Mouse (Mus musculus): ENCODE measurements around the gene Nxph3. TPM values are rescaled to one million over a fixed set of nuclear protein-coding genes. Genes with fewer than 3 reads are reported as not detected.
A peak's percentile ranks its signal among the peaks of the same experiment; 100 is the strongest.
"Not testable (repeated sequence)": the region's sequence is repeated elsewhere in the genome, so short reads cannot be mapped to it uniquely, and the experiment has no call there.

Gene Nxph3
- polyA plus RNA-seq, 1 experiment from 2014 or later, result 0.69 TPM

GRCm38 (mm10) chr11:95504271-95504731, 10.1 kb downstream of the Nxph3 start:
- H3K4me3 ChIP-seq (ENCODE audit: low read depth, low read length), result no peak overlapping the region
- no peaks in the 10 kb centered on the region for H3K4me1 ChIP-seq (replicated peaks; ENCODE audit: control insufficient read depth, insufficient read depth, low read length)
- no peak overlapping the region for H3K4me2 ChIP-seq (replicated peaks; ENCODE audit: low read depth, low read length)
- no peak overlapping the region for H3K27ac ChIP-seq (ENCODE audit: low read depth, low read length)
- DNase-seq (ENCODE audit: low spot score) (no peak), ATAC-seq (ENCODE audit: low FRiP score) (no peak)
- 62% methylated on average over 6 of the region's 6 CpGs for WGBS
- no peaks in the 10 kb centered on the region for H3K27me3 ChIP-seq (ENCODE audit: control insufficient read depth, insufficient read depth, low read length)
- H3K9me3 ChIP-seq (ENCODE audit: control insufficient read depth, low read length), result no peaks in the 10 kb centered on the region
- H3K36me3 ChIP-seq (ENCODE audit: control insufficient read depth, insufficient read depth, low read length), result no peaks in the 10 kb centered on the region
- H3K9ac ChIP-seq (ENCODE audit: low read depth, low read length), result no peak overlapping the region

GRCm38 (mm10) chr11:95503581-95504180, 10.7 kb downstream of the Nxph3 start:
- no peaks in the 10 kb centered on the region for H3K36me3 ChIP-seq (ENCODE audit: control insufficient read depth, insufficient read depth, low read length)

DNA sequence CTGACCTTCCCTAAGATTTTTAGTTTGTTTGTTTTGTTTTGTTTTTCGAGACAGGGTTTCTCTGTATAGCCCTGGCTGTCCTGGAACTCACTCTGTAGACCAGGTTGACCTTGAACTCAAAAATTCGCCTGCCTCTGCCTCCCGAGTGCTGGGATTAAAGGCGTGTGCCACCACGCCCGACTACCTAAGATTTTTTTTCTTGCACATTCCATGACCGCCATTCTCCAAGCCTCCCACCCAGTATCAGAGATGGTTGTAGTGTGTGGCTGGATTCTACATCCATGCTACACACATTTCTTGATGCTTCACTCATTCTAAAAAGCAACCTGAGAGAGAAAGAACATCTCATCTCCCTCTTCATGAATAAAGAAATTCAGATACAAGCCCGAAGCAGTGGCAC, 12.5 kb downstream of the Nxph3 start:
- 87% methylated on average over 8 of the region's 8 CpGs for WGBS
- not testable (repeated sequence) for H3K4me2 ChIP-seq (replicated peaks; ENCODE audit: low read depth, low read length); H3K9ac ChIP-seq (ENCODE audit: low read depth, low read length); H3K4me1 ChIP-seq (replicated peaks; ENCODE audit: control insufficient read depth, insufficient read depth, low read length); ATAC-seq (ENCODE audit: low FRiP score); H3K27ac ChIP-seq (ENCODE audit: low read depth, low read length); H3K36me3 ChIP-seq (ENCODE audit: control insufficient read depth, insufficient read depth, low read length); H3K9me3 ChIP-seq (ENCODE audit: control insufficient read depth, low read length); H3K27me3 ChIP-seq (ENCODE audit: control insufficient read depth, insufficient read depth, low read length); H3K4me3 ChIP-seq (ENCODE audit: low read depth, low read length); DNase-seq (ENCODE audit: low spot score)

More at GRCm38 (mm10) chr11:95503581-95504180, 10.7 kb downstream of the Nxph3 start:
- Histone ChIP-seq H3K27me3 (ENCODE audit: control insufficient read depth, insufficient read depth, low read length) (no peaks in the 10 kb centered on the region), H3K27ac (ENCODE audit: low read depth, low read length) (no peak overlapping the region), H3K9me3 (ENCODE audit: control insufficient read depth, low read length) (no peaks in the 10 kb centered on the region), H3K9ac (ENCODE audit: low read depth, low read length) (no peak overlapping the region), H3K4me3 (ENCODE audit: low read depth, low read length) (no peak overlapping the region), H3K4me1 (replicated peaks; ENCODE audit: control insufficient read depth, insufficient read depth, low read length) (no peaks in the 10 kb centered on the region), H3K4me2 (replicated peaks; ENCODE audit: low read depth, low read length) (no peak overlapping the region)
- 65% methylated on average over 10 of the region's 10 CpGs for WGBS
- DNase-seq (ENCODE audit: low spot score) (no peak), ATAC-seq (ENCODE audit: low FRiP score) (no peak)

DNA sequence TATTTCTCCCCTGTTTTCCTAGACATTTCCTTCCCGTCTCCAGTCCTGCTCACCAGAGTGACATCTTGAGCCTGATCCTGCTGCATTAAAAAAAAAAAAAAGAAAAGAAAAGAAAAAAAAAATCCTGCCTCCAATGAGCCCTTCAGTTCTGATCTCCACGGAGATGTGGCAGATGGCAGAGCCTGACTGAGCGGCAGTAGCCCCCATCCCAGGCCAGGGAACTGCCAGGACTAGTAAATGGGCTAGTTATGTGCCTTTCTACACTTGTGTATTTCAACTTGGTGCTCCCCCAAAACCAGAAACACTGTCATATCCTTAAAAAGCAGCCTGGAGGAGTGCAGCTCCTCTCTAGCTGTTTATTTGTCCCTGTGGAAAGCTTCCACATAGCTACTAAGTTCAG, 13.5 kb downstream of the Nxph3 start:
- H3K4me2 ChIP-seq (replicated peaks; ENCODE audit: low read depth, low read length), result no peak overlapping the region
- no peak overlapping the region for H3K4me3 ChIP-seq (ENCODE audit: low read depth, low read length)
- 45% methylated on average over 3 of the region's 3 CpGs for WGBS
- H3K27me3 ChIP-seq (ENCODE audit: control insufficient read depth, insufficient read depth, low read length), result no peaks in the 10 kb centered on the region
- H3K27ac ChIP-seq (ENCODE audit: low read depth, low read length), result 0 out of 2 replicates have a peak overlapping the region, but pooled peaks have one; percentile 10
- no peak overlapping the region for H3K9ac ChIP-seq (ENCODE audit: low read depth, low read length)
- DNase-seq (ENCODE audit: low spot score) (no peak), ATAC-seq (ENCODE audit: low FRiP score) (no peak)
- no peaks in the 10 kb centered on the region for H3K36me3 ChIP-seq (ENCODE audit: control insufficient read depth, insufficient read depth, low read length)
- H3K9me3 ChIP-seq (ENCODE audit: control insufficient read depth, low read length), result no peaks in the 10 kb centered on the region
- H3K4me1 ChIP-seq (replicated peaks; ENCODE audit: control insufficient read depth, insufficient read depth, low read length), result no peaks in the 10 kb centered on the region

GRCm38 (mm10) chr11:95500412-95500811, 14.0 kb downstream of the Nxph3 start:
- Histone ChIP-seq H3K4me3 (ENCODE audit: low read depth, low read length) (no peak overlapping the region), H3K4me1 (replicated peaks; ENCODE audit: control insufficient read depth, insufficient read depth, low read length) (no peaks in the 10 kb centered on the region), H3K27ac (ENCODE audit: low read depth, low read length) (0 out of 2 replicates have a peak overlapping the region, but pooled peaks have one; percentile 10), H3K27me3 (ENCODE audit: control insufficient read depth, insufficient read depth, low read length) (no peaks in the 10 kb centered on the region), H3K4me2 (replicated peaks; ENCODE audit: low read depth, low read length) (no peak overlapping the region), H3K36me3 (ENCODE audit: control insufficient read depth, insufficient read depth, low read length) (no peaks in the 10 kb centered on the region), H3K9ac (ENCODE audit: low read depth, low read length) (no peak overlapping the region), H3K9me3 (ENCODE audit: control insufficient read depth, low read length) (no peaks in the 10 kb centered on the region)
- 68% methylated on average over 4 of the region's 4 CpGs for WGBS
- no peak for ATAC-seq (ENCODE audit: low FRiP score)
- DNase-seq (ENCODE audit: low spot score), result no peak

- no peak overlapping the region for H3K4me3 ChIP-seq (ENCODE audit: low read depth, low read length)
- ATAC-seq (ENCODE audit: low FRiP score) (no peak), DNase-seq (ENCODE audit: low spot score) (no peak)
- no peaks in the 10 kb centered on the region for H3K36me3 ChIP-seq (ENCODE audit: control insufficient read depth, insufficient read depth, low read length)
- no peak overlapping the region for H3K9ac ChIP-seq (ENCODE audit: low read depth, low read length)
- H3K27ac ChIP-seq (ENCODE audit: low read depth, low read length), result no peak overlapping the region
- 88% methylated on average over 5 of the region's 5 CpGs for WGBS
- H3K4me2 ChIP-seq (replicated peaks; ENCODE audit: low read depth, low read length), result no peak overlapping the region
- H3K27me3 ChIP-seq (ENCODE audit: control insufficient read depth, insufficient read depth, low read length), result no peaks in the 10 kb centered on the region
- H3K9me3 ChIP-seq (ENCODE audit: control insufficient read depth, low read length), result no peaks in the 10 kb centered on the region
- no peaks in the 10 kb centered on the region for H3K4me1 ChIP-seq (replicated peaks; ENCODE audit: control insufficient read depth, insufficient read depth, low read length)
Measured at GRCm38 (mm10) chr11:95497921-95498320, 16.4 kb downstream of the Nxph3 start.

DNA sequence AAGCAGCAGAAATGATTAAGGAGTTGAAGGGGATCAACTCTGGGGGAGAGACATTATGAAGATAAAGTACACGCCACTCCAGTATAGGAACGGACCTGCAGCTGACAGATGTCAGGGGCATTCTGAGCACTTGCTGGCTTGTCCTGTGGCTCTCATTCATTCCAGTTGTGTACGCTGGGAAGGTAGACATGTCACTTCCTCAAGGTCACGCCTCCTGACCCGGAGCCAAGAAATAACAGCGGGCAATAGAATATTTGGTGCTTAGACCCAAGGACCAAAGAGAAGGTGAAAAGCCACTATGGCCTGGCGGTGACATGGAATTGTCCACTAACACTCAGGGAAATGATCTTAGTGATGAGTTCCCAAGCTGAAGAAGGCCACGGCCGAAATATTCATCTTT, 18.5 kb downstream of the Nxph3 start:
- H3K9ac ChIP-seq (ENCODE audit: low read depth, low read length), result no peak overlapping the region
- no peak for DNase-seq (ENCODE audit: low spot score)
- no peak overlapping the region for H3K27ac ChIP-seq (ENCODE audit: low read depth, low read length)
- WGBS, result 83% methylated on average over 9 of the region's 9 CpGs
- H3K9me3 ChIP-seq (ENCODE audit: control insufficient read depth, low read length), result no peaks in the 10 kb centered on the region
- no peaks in the 10 kb centered on the region for H3K4me1 ChIP-seq (replicated peaks; ENCODE audit: control insufficient read depth, insufficient read depth, low read length)
- H3K27me3 ChIP-seq (ENCODE audit: control insufficient read depth, insufficient read depth, low read length), result no peaks in the 10 kb centered on the region
- no peak overlapping the region for H3K4me3 ChIP-seq (ENCODE audit: low read depth, low read length)
- H3K4me2 ChIP-seq (replicated peaks; ENCODE audit: low read depth, low read length), result no peak overlapping the region
- ATAC-seq (ENCODE audit: low FRiP score), result no peak
- no peaks in the 10 kb centered on the region for H3K36me3 ChIP-seq (ENCODE audit: control insufficient read depth, insufficient read depth, low read length)

DNA sequence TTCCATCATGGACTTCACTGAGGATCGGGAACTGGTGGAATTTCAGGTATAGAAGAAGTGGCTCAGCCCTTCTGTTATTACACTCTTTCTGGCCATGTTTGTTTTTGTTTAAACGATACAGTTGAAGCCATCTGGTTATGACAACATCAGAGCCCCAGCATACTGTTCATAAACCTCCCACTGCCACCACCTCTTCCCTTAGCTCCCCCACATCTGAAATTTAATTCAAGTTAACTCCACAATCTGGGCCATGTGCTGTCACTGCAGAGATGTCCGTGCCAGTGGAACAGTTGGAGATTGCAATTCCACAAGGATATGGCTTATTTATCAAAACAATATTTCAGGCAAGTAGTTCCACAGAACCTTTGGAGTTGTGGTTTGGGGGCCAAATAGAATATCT, 20.0 kb downstream of the Nxph3 start:
- H3K9ac ChIP-seq (ENCODE audit: low read depth, low read length), result no peak overlapping the region
- H3K4me3 ChIP-seq (ENCODE audit: low read depth, low read length), result no peak overlapping the region
- ATAC-seq (ENCODE audit: low FRiP score) (no peak), DNase-seq (ENCODE audit: low spot score) (no peak)
- H3K27ac ChIP-seq (ENCODE audit: low read depth, low read length), result no peak overlapping the region
- H3K4me1 ChIP-seq (replicated peaks; ENCODE audit: control insufficient read depth, insufficient read depth, low read length), result no peaks in the 10 kb centered on the region
- no peaks in the 10 kb centered on the region for H3K9me3 ChIP-seq (ENCODE audit: control insufficient read depth, low read length)
- no peaks in the 10 kb centered on the region for H3K27me3 ChIP-seq (ENCODE audit: control insufficient read depth, insufficient read depth, low read length)
- 84% methylated on average over 3 of the region's 3 CpGs for WGBS
- no peak overlapping the region for H3K4me2 ChIP-seq (replicated peaks; ENCODE audit: low read depth, low read length)
- H3K36me3 ChIP-seq (ENCODE audit: control insufficient read depth, insufficient read depth, low read length), result no peaks in the 10 kb centered on the region

- WGBS, result 89% methylated on average over 9 of the region's 9 CpGs
- H3K4me1 ChIP-seq (replicated peaks; ENCODE audit: control insufficient read depth, insufficient read depth, low read length), result no peaks in the 10 kb centered on the region
- no peak overlapping the region for H3K4me2 ChIP-seq (replicated peaks; ENCODE audit: low read depth, low read length)
- H3K27ac ChIP-seq (ENCODE audit: low read depth, low read length), result no peak overlapping the region
- H3K27me3 ChIP-seq (ENCODE audit: control insufficient read depth, insufficient read depth, low read length), result no peaks in the 10 kb centered on the region
- no peak overlapping the region for H3K4me3 ChIP-seq (ENCODE audit: low read depth, low read length)
- H3K36me3 ChIP-seq (ENCODE audit: control insufficient read depth, insufficient read depth, low read length), result no peaks in the 10 kb centered on the region
- no peak overlapping the region for H3K9ac ChIP-seq (ENCODE audit: low read depth, low read length)
- ATAC-seq (ENCODE audit: low FRiP score) (no peak), DNase-seq (ENCODE audit: low spot score) (no peak)
- H3K9me3 ChIP-seq (ENCODE audit: control insufficient read depth, low read length), result no peaks in the 10 kb centered on the region
Measured at GRCm38 (mm10) chr11:95493950-95494349, 20.4 kb downstream of the Nxph3 start.
